Mouse (Mus musculus) liver, embryonic 16.5 days (tissue): Measurements from ENCODE around the gene Sycp3. TPM values are rescaled to one million over a fixed set of nuclear protein-coding genes. Genes with fewer than 3 reads are reported as not detected.
"Not testable (repeated sequence)": the region's sequence is repeated elsewhere in the genome, so short reads cannot be mapped to it uniquely, and the experiment has no call there.

Source experiments
- ATAC-seq: fragments of 200-750 bp; cut with Nextera tagmentation; 2 replicates; pipeline ENCODE4 v1.8.0; 2017; ENCODE audit warnings: low read depth, mild to moderate bottlenecking, moderate number of reproducible peaks, moderate library complexity
- H3K27ac ChIP-seq: fragments of 300-500 bp; sonication (generic); 2 replicates; pipeline ENCODE4 v1.5.1; 2014; ENCODE audit warnings: mild to moderate bottlenecking, low read length
- H3K27me3 ChIP-seq: fragments of 300-500 bp; sonication (generic); 2 replicates; pipeline ENCODE4 v1.6.1; 2014; ENCODE audit warnings: low read depth, low read length, mixed read lengths; ENCODE audit not compliant: control insufficient read depth, insufficient read depth
- H3K36me3 ChIP-seq: fragments of 300-500 bp; sonication (generic); 2 replicates; pipeline ENCODE4 v1.6.1; 2014; ENCODE audit warnings: mild to moderate bottlenecking; ENCODE audit not compliant: control insufficient read depth, insufficient read depth
- H3K4me1 ChIP-seq: fragments of 300-500 bp; sonication (generic); 2 replicates; pipeline ENCODE4 v1.6.1; 2014; ENCODE audit warnings: low read depth, low read length, mixed read lengths; ENCODE audit not compliant: control insufficient read depth
- H3K4me2 ChIP-seq: fragments of 300-500 bp; sonication (generic); 2 replicates; pipeline ENCODE4 v1.6.1; 2014; ENCODE audit warnings: low read depth, low read length, mixed read lengths
- H3K4me3 ChIP-seq: fragments of 300-500 bp; sonication (generic); 2 replicates; pipeline ENCODE4 v1.5.1; 2014; ENCODE audit warnings: low read depth, mild to moderate bottlenecking, low read length
- H3K9ac ChIP-seq: fragments of 300-500 bp; sonication (generic); 2 replicates; pipeline ENCODE4 v1.6.1; 2014; ENCODE audit warnings: low read depth, low read length
- H3K9me3 ChIP-seq: fragments of 300-500 bp; sonication (generic); replicated peaks from 2 replicates; pipeline ENCODE4 v1.6.1; 2016; ENCODE audit warnings: low read length; ENCODE audit not compliant: control insufficient read depth
- WGBS: fragments of 180-500 bp; shearing (Covaris S2); extraction: QIAGEN DNeasy Blood & Tissue Kit; methylation state at CpG from one replicate; pipeline ENCODE4 v1.1.7; 2014; ENCODE audit not compliant: insufficient replicate concordance; 5-methylcytosine and 5-hydroxymethylcytosine counted together
- polyA plus RNA-seq: library from polyadenylated mRNA; unstranded; fragments of >200 nt; fragmentation: Nextera tagmentation; extraction: Ambion mirVana; gene quantifications from 2 replicates; pipeline ENCODE4 v1.2.1, GENCODE M21; 2015

Sycp3 gene
- polyA plus RNA-seq, 1 experiment from 2014 or later = not detected

DNA sequence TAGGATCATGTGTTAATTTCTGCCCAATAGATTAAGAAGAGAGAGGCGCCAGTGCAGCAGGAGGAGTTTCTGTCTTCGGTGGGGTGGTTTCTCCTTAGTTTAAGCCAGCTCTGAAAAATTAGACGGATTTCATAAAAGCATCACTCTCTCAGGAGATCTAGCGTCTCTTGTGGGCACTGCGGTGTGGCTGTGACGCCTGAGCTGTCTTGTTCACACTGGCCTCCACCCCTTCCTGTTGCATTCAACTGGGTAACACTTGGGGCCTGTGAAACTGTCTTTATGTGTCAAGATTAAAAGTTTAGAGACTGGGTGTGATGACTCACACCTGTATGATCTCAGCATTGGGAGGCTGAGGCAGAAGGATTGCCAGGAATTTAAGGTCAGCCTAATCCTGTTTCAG is 31.4 kb upstream of the Sycp3 start:
- H3K9ac ChIP-seq = no peak overlapping the region
- no peaks in the 10 kb centered on the region for H3K36me3 ChIP-seq
- H3K9me3 ChIP-seq = no peaks in the 10 kb centered on the region
- ATAC-seq = no peak
- no peak overlapping the region for H3K4me3 ChIP-seq
- no peak overlapping the region for H3K27ac ChIP-seq
- no peaks in the 10 kb centered on the region for H3K4me1 ChIP-seq
- no peaks in the 10 kb centered on the region for H3K27me3 ChIP-seq
- WGBS = 72% methylated on average over 6 of the region's 6 CpGs
- H3K4me2 ChIP-seq = no peak overlapping the region

DNA sequence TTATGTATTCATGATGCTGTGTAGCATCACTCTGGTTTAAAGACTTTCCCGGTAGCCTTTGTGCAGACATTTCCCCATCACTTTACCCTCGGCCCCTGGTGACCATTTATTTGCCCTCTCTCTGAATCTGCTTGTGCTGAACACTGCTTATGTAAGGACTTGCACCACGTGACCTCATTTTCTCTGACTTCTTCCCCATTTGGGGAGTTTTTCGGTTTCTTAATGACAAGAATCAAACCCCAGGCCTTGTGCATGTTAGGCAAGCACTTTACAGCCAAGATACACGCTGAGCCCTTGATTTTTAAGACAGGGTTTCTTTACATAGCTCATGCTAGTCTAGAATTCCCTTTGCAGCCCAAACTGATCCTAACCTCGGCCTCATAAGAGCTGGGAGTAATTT is 18.1 kb upstream of the Sycp3 start:
- H3K9me3 ChIP-seq = no peaks in the 10 kb centered on the region
- H3K4me3 ChIP-seq = no peak overlapping the region
- ATAC-seq = no peak
- H3K9ac ChIP-seq = no peak overlapping the region
- H3K4me2 ChIP-seq = no peak overlapping the region
- WGBS = 64% methylated on average over 6 of the region's 6 CpGs
- no peaks in the 10 kb centered on the region for H3K27me3 ChIP-seq
- no peaks in the 10 kb centered on the region for H3K36me3 ChIP-seq
- H3K4me1 ChIP-seq = no peaks in the 10 kb centered on the region
- no peak overlapping the region for H3K27ac ChIP-seq

- H3K4me1 ChIP-seq = no peaks in the 10 kb centered on the region
- no peak overlapping the region for H3K9ac ChIP-seq
- no peak overlapping the region for H3K27ac ChIP-seq
- H3K4me3 ChIP-seq = no peak overlapping the region
- 48% methylated on average over 2 of the region's 2 CpGs for WGBS
- no peaks in the 10 kb centered on the region for H3K9me3 ChIP-seq
- H3K4me2 ChIP-seq = no peak overlapping the region
- no peaks in the 10 kb centered on the region for H3K36me3 ChIP-seq
- ATAC-seq = no peak
- H3K27me3 ChIP-seq = no peaks in the 10 kb centered on the region
These were observed 8.1 kb upstream of the Sycp3 start for GRCm38 (mm10) chr10:88451221-88451620.

DNA sequence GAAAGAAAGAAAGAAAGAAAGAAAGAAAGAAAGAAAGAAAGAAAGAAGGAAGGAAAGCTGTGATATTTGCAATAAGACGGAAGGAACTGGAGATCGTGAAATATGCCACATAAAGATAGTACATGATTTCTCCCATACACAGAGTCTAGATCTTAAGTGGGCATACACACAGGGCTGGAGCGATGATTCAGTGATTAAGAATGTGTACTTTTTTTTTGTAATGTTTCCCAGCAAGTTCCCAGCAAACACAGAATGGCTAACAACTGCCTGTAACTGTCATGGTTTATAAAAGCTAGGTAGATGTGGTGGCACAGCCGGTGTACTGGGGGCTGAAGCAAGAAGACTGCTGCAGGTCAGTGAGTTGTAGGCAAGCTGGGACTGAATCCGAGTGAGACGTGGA is 7.4 kb upstream of the Sycp3 start:
- Histone ChIP-seq H3K36me3 (no peaks in the 10 kb centered on the region), H3K9ac (no peak overlapping the region), H3K27me3 (no peaks in the 10 kb centered on the region), H3K27ac (no peak overlapping the region), H3K4me2 (no peak overlapping the region), H3K4me3 (no peak overlapping the region), H3K9me3 (no peaks in the 10 kb centered on the region), H3K4me1 (no peaks in the 10 kb centered on the region)
- 64% methylated on average over 6 of the region's 6 CpGs for WGBS
- ATAC-seq = no peak

GRCm38 (mm10) chr10:88457816-88458215 is 1.6 kb upstream of the Sycp3 start:
- WGBS = 35% methylated on average over 6 of the region's 6 CpGs
- no peak overlapping the region for H3K27ac ChIP-seq
- no peak for ATAC-seq
- H3K9ac ChIP-seq = no peak overlapping the region
- H3K9me3 ChIP-seq = no peaks in the 10 kb centered on the region
- H3K4me1 ChIP-seq = no peaks in the 10 kb centered on the region
- H3K4me3 ChIP-seq = no peak overlapping the region
- H3K27me3 ChIP-seq = no peaks in the 10 kb centered on the region
- H3K36me3 ChIP-seq = no peaks in the 10 kb centered on the region
- H3K4me2 ChIP-seq = no peak overlapping the region

- no peak overlapping the region for H3K4me3 ChIP-seq
- no peaks in the 10 kb centered on the region for H3K9me3 ChIP-seq
- H3K27ac ChIP-seq = no peak overlapping the region
- no peak overlapping the region for H3K9ac ChIP-seq
- no peak for ATAC-seq
- 67% methylated on average over 18 of the region's 18 CpGs for WGBS
- H3K36me3 ChIP-seq = no peaks in the 10 kb centered on the region
- no peaks in the 10 kb centered on the region for H3K27me3 ChIP-seq
- no peak overlapping the region for H3K4me2 ChIP-seq
- H3K4me1 ChIP-seq = no peaks in the 10 kb centered on the region
These were observed 902 bp downstream of the Sycp3 start for GRCm38 (mm10) chr10:88460122-88460820.

DNA sequence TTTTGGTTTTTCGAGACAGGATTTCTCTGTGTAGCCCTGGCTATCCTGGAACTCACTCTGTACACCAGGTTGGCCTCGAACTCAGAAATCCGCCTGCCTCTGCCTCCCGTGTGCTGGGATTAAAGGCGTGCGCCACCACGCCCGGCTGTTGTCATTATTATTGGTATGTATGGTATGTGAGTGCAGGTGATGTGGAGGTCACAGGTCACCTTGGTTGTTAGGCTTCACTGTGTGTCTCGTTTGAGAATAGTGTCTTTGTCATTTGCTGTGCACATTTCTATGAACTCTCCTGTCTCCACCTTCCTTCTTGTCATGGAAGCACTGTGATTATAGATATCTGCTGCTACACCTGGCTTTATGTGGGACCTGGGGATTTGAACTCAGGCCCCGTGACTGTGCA is 23.5 kb downstream of the Sycp3 start:
- not testable (repeated sequence) for H3K4me3 ChIP-seq, H3K9me3 ChIP-seq, H3K27me3 ChIP-seq, H3K27ac ChIP-seq, H3K4me2 ChIP-seq, ATAC-seq, H3K4me1 ChIP-seq, H3K9ac ChIP-seq, H3K36me3 ChIP-seq
- WGBS = 76% methylated on average over 10 of the region's 10 CpGs

GRCm38 (mm10) chr10:88488629-88489028 is 29.3 kb downstream of the Sycp3 start:
- Histone ChIP-seq H3K27ac (no peak overlapping the region), H3K36me3 (no peaks in the 10 kb centered on the region), H3K9me3 (no peaks in the 10 kb centered on the region), H3K4me1 (no peaks in the 10 kb centered on the region), H3K4me3 (no peak overlapping the region), H3K27me3 (no peaks in the 10 kb centered on the region), H3K9ac (no peak overlapping the region), H3K4me2 (no peak overlapping the region)
- no peak for ATAC-seq
- 74% methylated on average over 5 of the region's 5 CpGs for WGBS

DNA sequence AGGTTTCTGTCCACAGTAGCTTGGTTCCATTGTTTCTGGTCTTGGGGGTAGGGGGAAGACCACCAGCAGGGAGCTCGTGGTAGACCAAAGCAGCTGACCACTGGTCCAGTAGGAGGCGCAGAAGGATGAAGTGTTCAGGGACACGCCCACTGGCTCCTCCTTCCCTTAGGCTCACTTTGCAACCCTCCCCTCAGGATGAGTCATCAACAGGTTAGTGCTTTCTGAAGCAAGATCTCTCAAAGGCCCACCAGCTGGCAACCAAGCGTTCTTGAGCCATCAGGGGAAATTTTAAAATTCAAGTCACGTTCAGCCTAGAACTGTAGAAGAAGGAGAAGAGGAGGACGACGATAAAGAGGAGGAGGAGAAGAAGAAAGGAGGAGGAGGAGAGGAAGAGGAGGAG is 32.3 kb downstream of the Sycp3 start:
- no peak overlapping the region for H3K4me3 ChIP-seq
- H3K27me3 ChIP-seq = no peaks in the 10 kb centered on the region
- no peaks in the 10 kb centered on the region for H3K36me3 ChIP-seq
- no peak overlapping the region for H3K4me2 ChIP-seq
- no peaks in the 10 kb centered on the region for H3K4me1 ChIP-seq
- no peaks in the 10 kb centered on the region for H3K9me3 ChIP-seq
- ATAC-seq = no peak
- H3K9ac ChIP-seq = no peak overlapping the region
- 38% methylated on average over 7 of the region's 7 CpGs for WGBS
- H3K27ac ChIP-seq = no peak overlapping the region
